In genomic region chr17:25408302-25408999, GRCm38 (mm10) we compare ENCODE assay signal across 19 mouse cellular contexts. TPM values are rescaled to one million over a fixed set of nuclear protein-coding genes. Genes with fewer than 3 reads are reported as not detected.
"Had no signal": no experiment of that assay in that cellular context is flagged by ENCODE, and none has a peak within 500 bp of the region (broad histone marks: within the 10 kb centered on the region; RNA-seq: fewer than 3 reads in every experiment).

No protein-coding gene starts in this region.

- H3K4me2 ChIP-seq: limb, embryonic 12.5 days; midbrain, embryonic 12.5 days; neural tube, embryonic 13.5 days had no signal

- H3K9me3 ChIP-seq: midbrain, embryonic 12.5 days; neural tube, embryonic 13.5 days had no signal

- DNase-seq: kidney, postnatal 14 days; layer of hippocampus, postnatal 36 days; lung, adult 18-20 months; retina, postnatal 1 day; right cerebral cortex, postnatal 4 days; spleen, adult 18-20 months; thymus, adult 18-20 months; thymus, postnatal 14 days had no signal

- H3K9ac ChIP-seq: liver, embryonic 14.5 days; neural tube, embryonic 13.5 days had no signal

- H3K4me3 ChIP-seq: limb, embryonic 12.5 days; midbrain, embryonic 12.5 days; neural tube, embryonic 13.5 days had no signal

- ATAC-seq: midbrain, embryonic 16.5 days had no signal

- H3K27ac ChIP-seq: liver, embryonic 14.5 days had no signal

- H3K36me3 ChIP-seq: midbrain, embryonic 12.5 days; neural tube, embryonic 13.5 days had no signal

RNA-seq across cellular contexts. Expression of gene Cacna1h, which starts 25.1 kb away (rescaled TPM):
- total RNA-seq: liver, adult 2 months had no signal

RNA-seq across cellular contexts. Expression of gene Tpsg1, which starts 39.4 kb away (rescaled TPM):
- total RNA-seq: layer of hippocampus, postnatal 36 days; left cerebral cortex, adult 8-10 months; left cerebral cortex, postnatal 25 days; liver, adult 2 months; megakaryocyte-erythroid progenitor cell, adult 5-6 weeks had no signal
- polyA plus RNA-seq: limb, embryonic 12.5 days; liver, adult 2 months had no signal

RNA-seq across cellular contexts. Expression of gene Tpsb2, which starts 42.3 kb away (rescaled TPM):
- total RNA-seq: left cerebral cortex, adult 8-10 months; left cerebral cortex, postnatal 25 days; liver, adult 2 months; megakaryocyte-erythroid progenitor cell, adult 5-6 weeks had no signal
- polyA plus RNA-seq: limb, embryonic 12.5 days; liver, adult 2 months; midbrain, embryonic 12.5 days; neural tube, embryonic 13.5 days had no signal

RNA-seq across cellular contexts. Expression of gene Tekt4, which starts 46.0 kb away (rescaled TPM):
- total RNA-seq: liver, adult 2 months; megakaryocyte-erythroid progenitor cell, adult 5-6 weeks had no signal
- polyA plus RNA-seq: large intestine, adult 2 months; limb, embryonic 12.5 days; liver, adult 2 months; stomach, embryonic 14.5 days had no signal
